Mouse (Mus musculus) lung, adult 2 months (tissue): ENCODE data around the gene Pax3. TPM values are rescaled to one million over a fixed set of nuclear protein-coding genes. Genes with fewer than 3 reads are reported as not detected.

Experiments used
- DNase-seq: peaks from one replicate; pipeline ENCODE4 v3.0.0; 2022
- H3K4me1 ChIP-seq: fragments of 200-500 bp; 2 replicates; pipeline ENCODE4 v1.6.1; 2011; ENCODE audit warnings: low read length; ENCODE audit not compliant: control insufficient read depth, insufficient read depth
- H3K4me3 ChIP-seq: fragments of 200-500 bp; replicated peaks from 2 replicates; pipeline ENCODE3; 2011; ENCODE audit warnings: low read depth, mild to moderate bottlenecking, control low read depth, low read length; ENCODE audit errors: extremely low read depth
- CTCF ChIP-seq: fragments of 200-500 bp; IDR thresholded peaks from 2 replicates; pipeline ENCODE4 v1.5.1; 2011; ENCODE audit warnings: mild to moderate bottlenecking, low read length, control low read depth; ENCODE audit not compliant: insufficient read depth
- POLR2A ChIP-seq: fragments of 200-500 bp; IDR thresholded peaks from 2 replicates; pipeline ENCODE4 v1.6.1; 2011; ENCODE audit warnings: low read depth, mild to moderate bottlenecking, control low read depth, low read length, borderline replicate concordance; ENCODE audit errors: extremely low read depth
- WGBS: fragments of 180-500 bp; shearing (Covaris S2); methylation state at CpG from one replicate; pipeline ENCODE4 v1.1.7; 2018; 5-methylcytosine and 5-hydroxymethylcytosine counted together
- polyA plus RNA-seq: library from polyadenylated mRNA; depleted of rRNA; stranded (reverse); fragments of >200 nt; gene quantifications from 2 replicates; pipeline ENCODE4 v1.2.3, GENCODE M21; 2012

Pax3 gene
- polyA plus RNA-seq, 1 experiment: not detected

GRCm38 (mm10) chr1:78215749-78216508 lies 19.0 kb upstream of the Pax3 start:
- peak; percentile 26 for DNase-seq
- H3K4me1 ChIP-seq: peaks cover 3% of the 10 kb centered on the region
- H3K4me3 ChIP-seq: peak overlapping the region; percentile 21
- WGBS: 2% methylated on average over 36 of the region's 36 CpGs
- TF ChIP-seq POLR2A: no peak
- no peak for TF ChIP-seq CTCF

GRCm38 (mm10) chr1:78211041-78211440 lies 14.1 kb upstream of the Pax3 start:
- TF ChIP-seq CTCF (no peak), POLR2A (no peak)
- Histone ChIP-seq H3K4me3 (no peak overlapping the region), H3K4me1 (no peaks in the 10 kb centered on the region; the same call in 1 of the 2 replicates)
- DNase-seq: no peak
- 15% methylated on average over 5 of the region's 5 CpGs for WGBS

GRCm38 (mm10) chr1:78210568-78210967 lies 13.6 kb upstream of the Pax3 start:
- TF ChIP-seq CTCF: no peak
- TF ChIP-seq POLR2A: no peak
- Histone ChIP-seq H3K4me1 (no peaks in the 10 kb centered on the region), H3K4me3 (no peak overlapping the region)
- WGBS: 4% methylated on average over 15 of the region's 15 CpGs
- no peak for DNase-seq

GRCm38 (mm10) chr1:78208281-78208814 lies 11.4 kb upstream of the Pax3 start:
- no peak for DNase-seq
- Histone ChIP-seq H3K4me1 (peaks cover 3% of the 10 kb centered on the region), H3K4me3 (no peak overlapping the region)
- no peak for TF ChIP-seq CTCF
- TF ChIP-seq POLR2A: no peak
- 2% methylated on average over 9 of the region's 9 CpGs for WGBS

GRCm38 (mm10) chr1:78204341-78204740 lies 7.4 kb upstream of the Pax3 start:
- DNase-seq: no peak
- TF ChIP-seq POLR2A (no peak), CTCF (no peak)
- H3K4me1 ChIP-seq: peaks cover 3% of the 10 kb centered on the region
- no peak overlapping the region for H3K4me3 ChIP-seq
- 33% methylated on average over 4 of the region's 4 CpGs for WGBS

GRCm38 (mm10) chr1:78203622-78204211 lies 6.8 kb upstream of the Pax3 start:
- no peak for TF ChIP-seq POLR2A
- no peak for TF ChIP-seq CTCF
- no peak for DNase-seq
- H3K4me1 ChIP-seq: peaks cover 3% of the 10 kb centered on the region
- under 1% methylated on average over 33 of the region's 33 CpGs for WGBS
- peak overlapping the region; percentile 41 for H3K4me3 ChIP-seq

GRCm38 (mm10) chr1:78203086-78203614 lies 6.2 kb upstream of the Pax3 start:
- no peak overlapping the region for H3K4me3 ChIP-seq
- WGBS: 2% methylated on average over 14 of the region's 14 CpGs
- TF ChIP-seq POLR2A (no peak), CTCF (no peak)
- DNase-seq: no peak
- H3K4me1 ChIP-seq: peaks cover 3% of the 10 kb centered on the region

- 6% methylated on average over 23 of the region's 23 CpGs for WGBS
- no peak overlapping the region for H3K4me3 ChIP-seq
- H3K4me1 ChIP-seq: peaks cover 3% of the 10 kb centered on the region
- no peak for DNase-seq
- no peak for TF ChIP-seq CTCF
- TF ChIP-seq POLR2A: no peak
Measured at GRCm38 (mm10) chr1:78202466-78203085, 5.6 kb upstream of the Pax3 start.

GRCm38 (mm10) chr1:78201251-78202010 lies 4.5 kb upstream of the Pax3 start:
- TF ChIP-seq CTCF (no peak), POLR2A (no peak)
- 5% methylated on average over 28 of the region's 28 CpGs for WGBS
- Histone ChIP-seq H3K4me3 (no peak overlapping the region), H3K4me1 (peaks cover 6% of the 10 kb centered on the region)
- DNase-seq: no peak
